Mouse (Mus musculus) myocyte (in vitro differentiated cells): ENCODE measurements at regions not wholly inside any gene's neighbourhood (a gene's known extent, or its start where the extent isn't known, plus 50 kb on each side); places are given as distances from the start of the nearest gene placed in this dataset.

Experiments
- POLR2A ChIP-seq: IDR thresholded peaks from one replicate; pipeline ENCODE4 v1.6.1; 2011; ENCODE audit warnings: low read depth, mild to moderate bottlenecking, control low read depth, moderate library complexity; ENCODE audit not compliant: insufficient read length
- TCF12 ChIP-seq: IDR thresholded peaks from one replicate; pipeline ENCODE4 v1.6.1; 2011; ENCODE audit warnings: mild to moderate bottlenecking, control low read depth; ENCODE audit not compliant: poor library complexity, insufficient read depth, severe bottlenecking

- no peak for TF ChIP-seq POLR2A
- TF ChIP-seq TCF12: no peak
These were observed 110.6 kb downstream of the Mn1 start for GRCm38 (mm10) chr5:111527741-111528140.
